In genomic region chr3:30508930-30509910, GRCm38 (mm10) we compare ENCODE assay signal across 8 mouse cellular contexts. TPM values are rescaled to one million over a fixed set of nuclear protein-coding genes. Genes with fewer than 3 reads are reported as not detected.
DNase-seq lines count a peak whose midpoint lies in the region; TF ChIP-seq lines count a peak whose summit lies in the region.

No protein-coding gene starts in this region.

- H3K4me1 ChIP-seq in ES-E14 (ENCODE audit: control insufficient read depth in 2 of 2, insufficient read depth in 2 of 2, low read length in 2 of 2, poor library complexity in 1 of 2): peaks cover 0 to 1% of the 10 kb centered on the region in 2 experiments; a peak in 2 of 4 replicates
- no peaks in the 10 kb centered on the region for H3K4me1 ChIP-seq in cortical plate, adult 2 months (ENCODE audit: control insufficient read depth, insufficient read depth, low read length)
- peaks cover 3% of the 10 kb centered on the region for H3K4me1 ChIP-seq in lung, adult 2 months (ENCODE audit: control insufficient read depth, insufficient read depth, low read length)

- no peak for DNase-seq in ES-E14 (ENCODE audit: low read depth, low spot score)
- peak; percentile 53 for DNase-seq in heart, adult 9 months (ENCODE audit: low spot score in 2 of 2)
- peak; percentile 68 for DNase-seq in kidney, adult 18-20 months
- peak; percentile 74 for DNase-seq in lung, adult 2 months
- peak; percentile 69 for DNase-seq in retina, postnatal 1 day
- DNase-seq in cerebellum, adult 11 months: no peak
- DNase-seq in thymus, postnatal 25 days: no peak

- 1% methylated on average over 49 of the region's 55 CpGs for WGBS in lung, adult 2 months

- H3K27ac ChIP-seq in ES-E14 (ENCODE audit: insufficient read depth, low read depth, low read length, poor library complexity, severe bottlenecking): no peak overlapping the region
- H3K27ac ChIP-seq in cortical plate, adult 2 months (ENCODE audit: insufficient read depth, low read length): no peak overlapping the region

- peak overlapping the region; percentile 70 to 85 for H3K4me3 ChIP-seq in ES-E14 (ENCODE audit: insufficient read depth in 1 of 2, low read depth in 1 of 2, low read length in 2 of 2, poor library complexity in 1 of 2, severe bottlenecking in 1 of 2)
- H3K4me3 ChIP-seq in cortical plate, adult 2 months (ENCODE audit: insufficient read depth, low read length): peak overlapping the region; percentile 15; the same call in 1 of the 2 replicates
- H3K4me3 ChIP-seq in lung, adult 2 months (replicated peaks; ENCODE audit: extremely low read depth, low read depth, low read length): peak overlapping the region; percentile 69

- no peak for TF ChIP-seq POLR2A in cortical plate, adult 2 months (IDR thresholded peaks at IDR 0.05; ENCODE audit: extremely low read depth, insufficient read depth, low read length)
- TF ChIP-seq POLR2A in lung, adult 2 months (IDR thresholded peaks at IDR 0.05; ENCODE audit: borderline replicate concordance, extremely low read depth, low read depth, low read length): no peak

- peak overlapping the region; percentile 61 for H3K9ac ChIP-seq in ES-E14 (ENCODE audit: insufficient read depth, low read depth, low read length, poor library complexity, severe bottlenecking)

- no peaks in the 10 kb centered on the region for H3K9me3 ChIP-seq in ES-E14 (ENCODE audit: control insufficient read depth, insufficient read depth, low read depth, low read length)

- H3K36me3 ChIP-seq in ES-E14 (ENCODE audit: control insufficient read depth, insufficient read depth, low read length, poor library complexity, severe bottlenecking): no peaks in the 10 kb centered on the region

- no peak for TF ChIP-seq CTCF in cortical plate, adult 2 months (IDR thresholded peaks at IDR 0.05; ENCODE audit: extremely low read depth, insufficient read depth, low read length)
- TF ChIP-seq CTCF in lung, adult 2 months (IDR thresholded peaks at IDR 0.05; ENCODE audit: insufficient read depth, low read length): no peak

- in situ Hi-C loops in ES-E14 (cut with MboI; ENCODE audit: low sequenced_read_pairs in 2 of 2, unreplicated experiment in 2 of 2): loop anchor here (10.0 to 25.0 kb wide), 2 partner anchors 494 to 497 kb away; no protein-coding TSS in a partner anchor

TF ChIP-seq in ES-E14, 5 proteins besides CTCF, POLR2A, EP300 and RAD21:
- TF ChIP-seq HCFC1 (IDR thresholded peaks at IDR 0.05; ENCODE audit: borderline replicate concordance, insufficient read depth, low read length): no peak

RNA-seq across cellular contexts. Expression of gene Mecom, which starts 38.6 kb away (rescaled TPM):
- 2.1 and 2.3 TPM in 2 replicates for total RNA-seq in ES-E14 (2012; rRNA removed)
- 2.6 and 3.2 TPM in 2 replicates for polyA plus RNA-seq in cortical plate, adult 2 months (2012; rRNA removed)
- polyA plus RNA-seq in lung, adult 2 months (2012; rRNA removed): 13.5 and 16.0 TPM in 2 replicates

Comparison
In these comparisons a context has a peak if more than half of its experiments do, and no peak if none do; other contexts are left out.
1. DNase-seq: peak in heart, adult 9 months (2 of 2), kidney, adult 18-20 months (single experiment), lung, adult 2 months (single experiment) and retina, postnatal 1 day (single experiment); none in ES-E14 (single experiment), cerebellum, adult 11 months (single experiment) and thymus, postnatal 25 days (single experiment).
2. H3K4me3 ChIP-seq: peak in every context shown above with its lines; median percentile 78 in ES-E14; 69 in lung, adult 2 months; 15 in cortical plate, adult 2 months.